Mouse (Mus musculus): ENCODE results near the gene H2-DMb2. TPM values are rescaled to one million over a fixed set of nuclear protein-coding genes. Genes with fewer than 3 reads are reported as not detected.

The H2-DMb2 gene
- polyA plus RNA-seq, 1 experiment: 0.52 TPM

- DNase-seq: no peak
- WGBS: 57% methylated on average over 1 of the region's 1 CpGs
- Histone ChIP-seq H3K4me1 (ENCODE audit: control insufficient read depth, insufficient read depth, low read length) (no peaks in the 10 kb centered on the region), H3K27ac (ENCODE audit: insufficient read depth, low read length) (no peak overlapping the region), H3K4me3 (replicated peaks; ENCODE audit: insufficient read depth, low read depth, low read length) (no peak overlapping the region), H3K27me3 (ENCODE audit: control insufficient read depth, insufficient read depth, low read length) (no peaks in the 10 kb centered on the region)
- no peak for TF ChIP-seq POLR2A (IDR thresholded peaks at IDR 0.05; ENCODE audit: borderline replicate concordance, insufficient read depth, low read length)
- TF ChIP-seq CTCF (IDR thresholded peaks at IDR 0.05; ENCODE audit: borderline replicate concordance, insufficient read depth, low read depth, low read length): no peak
Observed at GRCm38 (mm10) chr17:34174075-34174474, 31.0 kb downstream of the H2-DMb2 start.

- H3K27me3 ChIP-seq (ENCODE audit: control insufficient read depth, insufficient read depth, low read length): no peaks in the 10 kb centered on the region
- TF ChIP-seq POLR2A (IDR thresholded peaks at IDR 0.05; ENCODE audit: borderline replicate concordance, insufficient read depth, low read length) (no peak), CTCF (IDR thresholded peaks at IDR 0.05; ENCODE audit: borderline replicate concordance, insufficient read depth, low read depth, low read length) (no peak)
- H3K4me1 ChIP-seq (ENCODE audit: control insufficient read depth, insufficient read depth, low read length): no peaks in the 10 kb centered on the region
- 78% methylated on average over 4 of the region's 4 CpGs for WGBS
- H3K27ac ChIP-seq (ENCODE audit: insufficient read depth, low read length): no peak overlapping the region
- H3K4me3 ChIP-seq (replicated peaks; ENCODE audit: insufficient read depth, low read depth, low read length): no peak overlapping the region
- no peak for DNase-seq
Observed at GRCm38 (mm10) chr17:34177179-34177578, 34.1 kb downstream of the H2-DMb2 start.

- TF ChIP-seq CTCF (IDR thresholded peaks at IDR 0.05; ENCODE audit: borderline replicate concordance, insufficient read depth, low read depth, low read length) (no peak), POLR2A (IDR thresholded peaks at IDR 0.05; ENCODE audit: borderline replicate concordance, insufficient read depth, low read length) (no peak)
- no peaks in the 10 kb centered on the region for H3K27me3 ChIP-seq (ENCODE audit: control insufficient read depth, insufficient read depth, low read length)
- no peak overlapping the region for H3K27ac ChIP-seq (ENCODE audit: insufficient read depth, low read length)
- WGBS: 66% methylated on average over 6 of the region's 6 CpGs
- H3K4me1 ChIP-seq (ENCODE audit: control insufficient read depth, insufficient read depth, low read length): no peaks in the 10 kb centered on the region
- DNase-seq: no peak
- no peak overlapping the region for H3K4me3 ChIP-seq (replicated peaks; ENCODE audit: insufficient read depth, low read depth, low read length)
Observed at GRCm38 (mm10) chr17:34179019-34179418, 35.9 kb downstream of the H2-DMb2 start.

- H3K4me3 ChIP-seq (replicated peaks; ENCODE audit: insufficient read depth, low read depth, low read length): no peak overlapping the region
- no peaks in the 10 kb centered on the region for H3K27me3 ChIP-seq (ENCODE audit: control insufficient read depth, insufficient read depth, low read length)
- TF ChIP-seq POLR2A (IDR thresholded peaks at IDR 0.05; ENCODE audit: borderline replicate concordance, insufficient read depth, low read length): no peak
- no peak for TF ChIP-seq CTCF (IDR thresholded peaks at IDR 0.05; ENCODE audit: borderline replicate concordance, insufficient read depth, low read depth, low read length)
- no peak for DNase-seq
- no peaks in the 10 kb centered on the region for H3K4me1 ChIP-seq (ENCODE audit: control insufficient read depth, insufficient read depth, low read length)
- 66% methylated on average over 13 of the region's 13 CpGs for WGBS
- H3K27ac ChIP-seq (ENCODE audit: insufficient read depth, low read length): no peak overlapping the region
Observed at GRCm38 (mm10) chr17:34179913-34180859, 37.1 kb downstream of the H2-DMb2 start.

GRCm38 (mm10) chr17:34183564-34184219 is 40.6 kb downstream of the H2-DMb2 start:
- no peak for TF ChIP-seq CTCF (IDR thresholded peaks at IDR 0.05; ENCODE audit: borderline replicate concordance, insufficient read depth, low read depth, low read length)
- TF ChIP-seq POLR2A (IDR thresholded peaks at IDR 0.05; ENCODE audit: borderline replicate concordance, insufficient read depth, low read length): no peak
- Histone ChIP-seq H3K4me1 (ENCODE audit: control insufficient read depth, insufficient read depth, low read length) (no peaks in the 10 kb centered on the region), H3K27me3 (ENCODE audit: control insufficient read depth, insufficient read depth, low read length) (peaks cover 2% of the 10 kb centered on the region; the same call in 1 of the 2 replicates), H3K27ac (ENCODE audit: insufficient read depth, low read length) (no peak overlapping the region), H3K4me3 (replicated peaks; ENCODE audit: insufficient read depth, low read depth, low read length) (no peak overlapping the region)
- 50% methylated on average over 15 of the region's 15 CpGs for WGBS
- no peak for DNase-seq

GRCm38 (mm10) chr17:34185526-34185925 is 42.4 kb downstream of the H2-DMb2 start:
- Histone ChIP-seq H3K27me3 (ENCODE audit: control insufficient read depth, insufficient read depth, low read length) (peaks cover 2% of the 10 kb centered on the region; the same call in 1 of the 2 replicates), H3K4me3 (replicated peaks; ENCODE audit: insufficient read depth, low read depth, low read length) (no peak overlapping the region), H3K27ac (ENCODE audit: insufficient read depth, low read length) (no peak overlapping the region), H3K4me1 (ENCODE audit: control insufficient read depth, insufficient read depth, low read length) (no peaks in the 10 kb centered on the region)
- WGBS: 90% methylated on average over 9 of the region's 9 CpGs
- no peak for DNase-seq
- no peak for TF ChIP-seq POLR2A (IDR thresholded peaks at IDR 0.05; ENCODE audit: borderline replicate concordance, insufficient read depth, low read length)
- no peak for TF ChIP-seq CTCF (IDR thresholded peaks at IDR 0.05; ENCODE audit: borderline replicate concordance, insufficient read depth, low read depth, low read length)

GRCm38 (mm10) chr17:34186885-34187260 is 43.8 kb downstream of the H2-DMb2 start:
- DNase-seq: no peak
- TF ChIP-seq POLR2A (IDR thresholded peaks at IDR 0.05; ENCODE audit: borderline replicate concordance, insufficient read depth, low read length) (no peak), CTCF (IDR thresholded peaks at IDR 0.05; ENCODE audit: borderline replicate concordance, insufficient read depth, low read depth, low read length) (no peak)
- Histone ChIP-seq H3K27me3 (ENCODE audit: control insufficient read depth, insufficient read depth, low read length) (peaks cover 2% of the 10 kb centered on the region; the same call in 1 of the 2 replicates), H3K4me1 (ENCODE audit: control insufficient read depth, insufficient read depth, low read length) (no peaks in the 10 kb centered on the region), H3K4me3 (replicated peaks; ENCODE audit: insufficient read depth, low read depth, low read length) (peak overlapping the region; percentile 56), H3K27ac (ENCODE audit: insufficient read depth, low read length) (no peak overlapping the region)
- WGBS: 2% methylated on average over 14 of the region's 14 CpGs

Data from cerebellum, adult 2 months (tissue).